Mouse (Mus musculus) forebrain, postnatal 0 days (tissue): ENCODE data around the gene Vwa2. TPM values are rescaled to one million over a fixed set of nuclear protein-coding genes. Genes with fewer than 3 reads are reported as not detected.
A peak's percentile ranks its signal among the peaks of the same experiment; 100 is the strongest.

Experiments
- ATAC-seq: fragments of 200-750 bp; cut with Nextera tagmentation; 2 replicates; pipeline ENCODE4 v1.8.0; 2017; ENCODE audit warnings: mild to moderate bottlenecking, moderate library complexity
- DNase-seq: peaks from one replicate; pipeline ENCODE4 v3.0.0-alpha.2; 2015
- H3K27ac ChIP-seq: fragments of 300-500 bp; sonication (generic); 2 replicates; pipeline ENCODE4 v1.5.1; 2014; ENCODE audit warnings: low read depth, mild to moderate bottlenecking, antibody characterized with exemption, low read length, moderate library complexity, mixed read lengths
- H3K27me3 ChIP-seq: fragments of 300-500 bp; sonication (generic); 2 replicates; pipeline ENCODE4 v1.6.1; 2014; ENCODE audit warnings: mild to moderate bottlenecking, low read length, mixed read lengths; ENCODE audit not compliant: insufficient read depth
- H3K36me3 ChIP-seq: fragments of 300-500 bp; sonication (generic); 2 replicates; pipeline ENCODE4 v1.6.1; 2014; ENCODE audit warnings: mild to moderate bottlenecking, moderate library complexity; ENCODE audit not compliant: insufficient read depth
- H3K4me1 ChIP-seq: fragments of 300-500 bp; sonication (generic); 2 replicates; pipeline ENCODE4 v1.6.1; 2014; ENCODE audit warnings: antibody characterized with exemption; ENCODE audit not compliant: insufficient read depth
- H3K4me2 ChIP-seq: fragments of 300-500 bp; sonication (generic); 2 replicates; pipeline ENCODE4 v1.6.1; 2014; ENCODE audit warnings: low read depth, mild to moderate bottlenecking, moderate library complexity
- H3K4me3 ChIP-seq: fragments of 300-500 bp; sonication (generic); 2 replicates; pipeline ENCODE4 v1.5.1; 2014; ENCODE audit warnings: low read depth, low read length, mixed read lengths
- H3K9ac ChIP-seq: fragments of 300-500 bp; sonication (generic); 2 replicates; pipeline ENCODE4 v1.6.1; 2014; ENCODE audit warnings: mild to moderate bottlenecking
- H3K9me3 ChIP-seq: fragments of 300-500 bp; sonication (generic); 2 replicates; pipeline ENCODE4 v1.6.1; 2016; ENCODE audit warnings: low read length
- CTCF ChIP-seq: sonication (generic); IDR thresholded peaks from 2 replicates; pipeline ENCODE4 v1.5.1; 2016; ENCODE audit warnings: antibody characterized with exemption, control low read depth, low read depth
- WGBS: fragments of 180-500 bp; shearing (Covaris S2); extraction: QIAGEN DNeasy Blood & Tissue Kit; methylation state at CpG from one replicate; pipeline ENCODE4 v1.1.7; 2014; 5-methylcytosine and 5-hydroxymethylcytosine counted together
- polyA plus RNA-seq: library from polyadenylated mRNA; unstranded; fragments of >200 nt; fragmentation: Nextera tagmentation; extraction: Ambion mirVana; gene quantifications from 2 replicates; pipeline ENCODE4 v1.2.1, GENCODE M21; 2015
- total RNA-seq: library from RNA; depleted of rRNA; stranded (reverse); fragments of >200 nt; gene quantifications from 2 replicates; pipeline ENCODE4 v1.2.3, GENCODE M21; 2014

Gene Vwa2
- total and polyA plus RNA-seq, 2 experiments from 2014 or later, result 0.33 to 1.1 TPM

DNA sequence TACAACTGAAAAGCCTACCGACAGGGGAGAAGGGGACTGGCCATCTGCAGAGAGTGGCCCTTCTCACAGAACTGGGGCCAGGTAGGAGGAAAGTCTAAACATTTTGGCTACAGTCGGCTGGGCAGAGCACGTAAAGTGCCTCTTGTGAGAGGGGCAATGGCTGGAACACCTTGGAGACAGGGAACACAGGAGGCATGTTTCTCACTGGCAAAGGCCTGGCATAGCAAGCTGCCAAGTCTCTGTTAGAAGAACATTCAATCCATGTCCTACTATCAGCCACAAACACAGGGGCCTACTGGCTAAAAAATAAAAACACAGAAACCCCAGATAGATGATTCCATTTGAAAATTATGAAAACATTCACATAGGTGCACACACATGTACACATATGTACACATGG is 72.7 kb downstream of the Vwa2 start:
- Histone ChIP-seq H3K4me1 (no peaks in the 10 kb centered on the region), H3K4me2 (no peak overlapping the region), H3K9ac (no peak overlapping the region), H3K36me3 (no peaks in the 10 kb centered on the region), H3K4me3 (no peak overlapping the region), H3K9me3 (no peaks in the 10 kb centered on the region), H3K27me3 (no peaks in the 10 kb centered on the region), H3K27ac (no peak overlapping the region)
- DNase-seq (no peak), ATAC-seq (no peak)
- TF ChIP-seq CTCF, result no peak
- 85% methylated on average over 3 of the region's 3 CpGs for WGBS

DNA sequence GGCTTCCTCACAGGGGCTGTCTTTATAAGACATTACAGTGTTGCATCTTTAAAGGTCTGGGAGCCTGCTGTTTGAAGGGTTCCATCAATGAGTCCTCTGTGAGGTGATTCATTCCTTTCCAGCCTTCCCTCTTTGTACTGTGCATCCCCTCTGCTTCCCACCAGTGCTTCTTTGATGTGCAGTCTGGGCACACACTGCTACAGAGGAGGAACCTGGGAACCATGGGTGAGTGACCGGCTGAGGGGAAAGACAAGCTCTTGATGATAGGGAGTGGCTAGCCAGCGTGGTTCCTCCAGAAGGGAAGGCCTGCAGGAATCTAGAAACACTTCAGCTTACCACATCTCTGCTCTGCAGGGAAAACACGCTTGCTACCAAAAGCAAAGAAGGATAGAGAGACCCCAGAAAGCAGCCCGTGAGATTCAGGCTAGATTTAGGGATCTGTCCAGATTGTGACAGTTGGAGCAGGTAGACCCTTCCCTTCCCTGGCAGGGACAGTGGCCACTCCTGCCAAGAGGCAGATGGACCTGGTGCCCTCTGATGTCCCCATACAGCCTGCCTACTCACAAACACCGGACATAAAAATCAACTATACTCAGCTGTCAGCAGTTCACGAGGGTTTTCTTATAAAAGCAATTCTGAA is 74.0 kb downstream of the Vwa2 start:
- peak; percentile 25; the same call in 1 of the 2 replicates for ATAC-seq
- Histone ChIP-seq H3K4me2 (no peak overlapping the region), H3K27me3 (no peaks in the 10 kb centered on the region), H3K4me3 (no peak overlapping the region), H3K9me3 (no peaks in the 10 kb centered on the region), H3K9ac (no peak overlapping the region), H3K27ac (no peak overlapping the region), H3K4me1 (no peaks in the 10 kb centered on the region), H3K36me3 (no peaks in the 10 kb centered on the region)
- no peak for TF ChIP-seq CTCF
- DNase-seq, result no peak
- 63% methylated on average over 6 of the region's 6 CpGs for WGBS

DNA sequence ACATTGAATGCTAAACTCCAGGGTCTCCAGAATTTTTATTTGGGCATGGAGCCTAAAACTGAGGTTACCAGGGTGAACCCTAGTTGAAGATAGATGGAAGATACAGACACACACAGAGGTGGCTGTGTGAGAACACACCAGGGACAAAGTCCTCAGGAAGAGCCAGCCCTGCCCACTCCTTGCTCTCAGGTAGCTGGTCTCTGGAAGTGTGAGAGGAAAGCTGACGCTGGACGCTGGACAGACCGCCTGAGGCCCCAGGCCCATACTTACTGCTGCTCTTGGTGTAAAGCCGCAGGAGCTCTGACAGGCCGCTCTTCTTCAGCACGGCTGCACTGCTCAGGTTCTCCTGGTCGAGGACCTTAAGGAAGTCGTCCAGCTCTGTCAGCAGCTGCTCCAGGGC is 75.8 kb downstream of the Vwa2 start:
- H3K27me3 ChIP-seq, result no peaks in the 10 kb centered on the region

DNA sequence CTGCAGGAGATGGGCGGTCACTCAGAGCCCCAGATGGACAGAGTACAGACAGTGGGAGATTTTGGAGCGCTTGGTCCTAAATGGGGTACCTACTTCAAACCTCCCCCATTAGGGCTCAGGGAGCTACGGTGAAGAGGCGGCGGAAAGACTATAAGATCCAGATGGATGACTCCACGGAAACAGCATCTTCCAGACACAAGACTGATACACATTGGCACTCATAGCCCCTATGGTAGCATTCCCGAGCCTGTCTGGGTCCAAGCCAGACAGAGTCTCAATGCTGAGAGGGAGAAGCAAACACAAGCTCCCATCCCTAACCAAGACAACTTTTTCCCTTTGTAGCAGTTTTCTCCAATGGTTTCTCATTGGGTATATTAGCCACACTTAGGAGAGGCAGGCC is 76.8 kb downstream of the Vwa2 start:
- Histone ChIP-seq H3K4me2 (no peak overlapping the region), H3K27ac (no peak overlapping the region), H3K36me3 (no peaks in the 10 kb centered on the region), H3K27me3 (no peaks in the 10 kb centered on the region), H3K4me1 (no peaks in the 10 kb centered on the region), H3K4me3 (no peak overlapping the region), H3K9me3 (no peaks in the 10 kb centered on the region), H3K9ac (no peak overlapping the region)
- TF ChIP-seq CTCF, result no peak
- 73% methylated on average over 7 of the region's 7 CpGs for WGBS
- DNase-seq (peak; percentile 39), ATAC-seq (no peak)

More for the DNA sequence above, 75.8 kb downstream of the Vwa2 start:
- no peaks in the 10 kb centered on the region for H3K9me3 ChIP-seq
- no peaks in the 10 kb centered on the region for H3K4me1 ChIP-seq
- no peak for DNase-seq
- H3K4me2 ChIP-seq, result no peak overlapping the region
- ATAC-seq, result no peak
- no peak overlapping the region for H3K4me3 ChIP-seq
- TF ChIP-seq CTCF, result no peak
- no peaks in the 10 kb centered on the region for H3K36me3 ChIP-seq
- no peak overlapping the region for H3K9ac ChIP-seq
- no peak overlapping the region for H3K27ac ChIP-seq
- WGBS, result 84% methylated on average over 8 of the region's 8 CpGs

DNA sequence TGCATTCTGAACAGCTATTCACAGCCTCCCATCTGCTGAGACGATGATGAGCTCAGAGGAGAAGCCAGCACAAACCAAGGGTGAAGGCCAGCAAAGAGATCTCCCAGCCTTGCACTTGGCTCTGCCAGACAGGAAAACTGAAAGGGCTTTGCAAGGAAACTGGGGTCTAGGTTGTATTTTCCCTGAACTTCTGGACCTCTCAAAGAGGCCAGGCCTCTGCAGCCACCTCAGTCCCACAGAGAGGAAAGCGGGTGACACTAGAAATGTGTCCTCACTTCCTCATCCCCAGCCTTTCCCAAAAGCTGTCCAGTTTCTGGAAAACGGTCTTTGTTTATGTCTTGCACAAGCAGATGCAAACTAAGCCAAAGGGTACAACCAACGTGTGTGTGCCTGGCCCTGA is 79.8 kb downstream of the Vwa2 start:
- Histone ChIP-seq H3K27me3 (no peaks in the 10 kb centered on the region), H3K4me2 (no peak overlapping the region), H3K9ac (no peak overlapping the region), H3K9me3 (no peaks in the 10 kb centered on the region), H3K4me1 (no peaks in the 10 kb centered on the region), H3K36me3 (no peaks in the 10 kb centered on the region), H3K27ac (no peak overlapping the region), H3K4me3 (no peak overlapping the region)
- TF ChIP-seq CTCF, result no peak
- DNase-seq (no peak), ATAC-seq (no peak)
- WGBS, result 77% methylated on average over 4 of the region's 4 CpGs

DNA sequence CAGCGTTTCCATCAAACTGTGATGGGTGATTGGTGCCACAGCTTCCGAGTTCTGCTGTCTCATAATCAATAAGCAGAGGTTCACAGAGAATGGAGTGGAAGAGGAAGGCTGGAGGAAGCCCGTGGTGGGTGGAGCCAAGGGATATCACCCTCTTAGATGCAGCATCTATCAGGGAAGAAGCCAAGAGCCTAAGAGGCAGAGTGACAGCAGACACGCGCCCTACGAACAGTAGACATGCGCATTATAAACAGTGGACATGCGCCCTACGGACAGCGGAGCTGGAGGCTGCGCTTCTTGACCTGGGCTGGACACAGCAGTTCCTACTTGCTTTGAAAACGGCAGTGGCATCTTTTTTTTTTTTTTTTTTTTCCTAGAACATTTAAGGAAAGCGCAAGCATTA is 80.8 kb downstream of the Vwa2 start:
- Histone ChIP-seq H3K36me3 (no peaks in the 10 kb centered on the region), H3K9me3 (no peaks in the 10 kb centered on the region), H3K27ac (no peak overlapping the region), H3K4me1 (no peaks in the 10 kb centered on the region), H3K4me3 (no peak overlapping the region), H3K4me2 (no peak overlapping the region), H3K9ac (no peak overlapping the region), H3K27me3 (no peaks in the 10 kb centered on the region)
- no peak for TF ChIP-seq CTCF
- 93% methylated on average over 13 of the region's 13 CpGs for WGBS
- DNase-seq (no peak), ATAC-seq (no peak)

DNA sequence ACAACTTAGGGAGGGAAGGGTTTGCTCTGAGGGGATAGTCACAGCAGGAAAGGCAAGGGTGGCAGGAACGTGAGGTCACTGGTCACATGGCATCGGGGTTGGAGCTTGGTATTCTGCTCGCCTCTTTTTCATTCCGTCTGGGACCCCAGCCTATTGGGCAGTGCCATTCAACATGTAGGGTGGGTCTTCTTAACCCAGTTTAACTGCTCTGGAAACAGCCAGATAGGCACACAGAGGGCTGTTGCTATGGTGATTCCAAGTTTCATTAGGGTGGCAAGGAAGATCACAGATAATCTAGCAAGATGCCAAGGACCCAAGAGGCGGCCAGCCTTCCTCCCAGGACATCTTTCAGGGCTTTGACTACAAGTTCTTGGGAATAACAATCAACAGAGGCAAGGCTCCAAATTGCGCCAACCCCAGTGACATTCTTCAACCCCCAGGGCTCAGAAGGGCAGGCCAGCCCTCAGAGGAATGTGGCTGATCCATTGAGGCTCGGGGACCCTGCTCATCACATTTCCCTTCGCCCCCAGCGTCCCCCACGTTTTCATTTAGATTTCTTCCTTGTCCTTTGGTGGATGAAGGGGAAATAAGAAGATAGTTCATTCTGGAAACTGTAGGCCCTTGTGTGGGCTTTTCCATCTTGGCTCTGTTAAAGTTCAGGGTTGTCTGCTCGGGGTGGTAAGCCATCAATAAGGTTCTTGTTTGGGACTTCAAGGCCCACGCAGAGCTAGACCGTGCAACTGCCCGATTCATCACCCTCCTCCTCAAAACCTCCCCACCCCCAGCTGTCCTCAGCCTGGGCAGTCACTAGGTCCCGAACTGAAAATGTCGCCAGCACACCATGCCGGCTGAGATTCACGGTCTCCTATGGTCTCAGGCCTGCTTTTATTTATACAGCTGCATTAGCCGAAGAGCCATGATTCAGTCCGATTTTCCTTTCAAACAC is 81.8 kb downstream of the Vwa2 start:
- Histone ChIP-seq H3K9me3 (no peaks in the 10 kb centered on the region), H3K4me3 (no peak overlapping the region), H3K4me1 (no peaks in the 10 kb centered on the region), H3K4me2 (no peak overlapping the region), H3K27ac (no peak overlapping the region), H3K27me3 (no peaks in the 10 kb centered on the region), H3K9ac (no peak overlapping the region), H3K36me3 (no peaks in the 10 kb centered on the region)
- WGBS, result 77% methylated on average over 20 of the region's 20 CpGs
- TF ChIP-seq CTCF, result no peak
- DNase-seq, result peak; percentile 10
- peak; percentile 62 for ATAC-seq
